Comparison of ENCODE assay signal across 7 mouse cellular contexts in the genomic region with DNA sequence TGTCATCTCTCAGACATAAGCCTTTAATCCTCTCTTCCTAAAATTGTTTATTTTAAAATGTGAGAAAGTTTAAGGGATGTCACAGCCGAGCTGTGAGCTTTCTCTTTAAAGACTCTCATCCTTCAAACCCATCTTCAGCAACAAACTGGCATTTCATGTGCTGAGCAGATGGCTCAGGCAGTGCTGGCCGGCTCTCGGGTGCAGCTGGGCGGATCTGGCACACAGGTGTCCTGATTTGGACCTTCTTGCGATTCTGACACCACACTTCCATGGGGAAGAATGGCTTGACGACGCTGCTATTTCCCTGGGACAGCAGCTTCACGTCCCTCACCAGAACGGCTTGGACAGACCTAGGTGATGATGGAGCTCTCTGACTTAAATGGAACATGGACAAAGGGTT. TPM values are rescaled to one million over a fixed set of nuclear protein-coding genes. Genes with fewer than 3 reads are reported as not detected.
DNase-seq lines count a peak whose midpoint lies in the region; ATAC-seq and TF ChIP-seq lines count a peak whose summit lies in the region.

No protein-coding gene starts in this region.

- H3K36me3 ChIP-seq in lung, postnatal 0 days (ENCODE audit: insufficient read depth, low read length): no peaks in the 10 kb centered on the region
- H3K36me3 ChIP-seq in stomach, embryonic 15.5 days: no peaks in the 10 kb centered on the region

- H3K27ac ChIP-seq in lung, postnatal 0 days (ENCODE audit: low read length): no peak overlapping the region
- no peak overlapping the region for H3K27ac ChIP-seq in stomach, embryonic 15.5 days

- no peaks in the 10 kb centered on the region for H3K9me3 ChIP-seq in lung, postnatal 0 days (ENCODE audit: low read length)
- H3K9me3 ChIP-seq in stomach, embryonic 15.5 days: no peaks in the 10 kb centered on the region

- H3K4me2 ChIP-seq in lung, postnatal 0 days (replicated peaks; ENCODE audit: low read depth, low read length): peak overlapping the region; percentile 51
- H3K4me2 ChIP-seq in stomach, embryonic 15.5 days: peak overlapping the region; percentile 32

- peaks cover 6% of the 10 kb centered on the region; the same call in 1 of the 2 replicates for H3K4me1 ChIP-seq in lung, postnatal 0 days (ENCODE audit: insufficient read depth, low read depth, low read length)
- no peaks in the 10 kb centered on the region for H3K4me1 ChIP-seq in stomach, embryonic 15.5 days

- TF ChIP-seq CTCF in lung, postnatal 0 days (IDR thresholded peaks at IDR 0.05): no peak

- DNase-seq in lung, postnatal 0 days (ENCODE audit: low spot score): no peak
- no peak for DNase-seq in lung, postnatal 4 days
- peak; percentile 5 for DNase-seq in embryo, embryonic 11 days
- DNase-seq in left cerebral cortex, adult 11 months (ENCODE audit: low spot score): peak; percentile 24
- no peak for DNase-seq in thymus, postnatal 36 days
- no peak for DNase-seq in spleen, postnatal 14 days (ENCODE audit: low spot score in 2 of 2)

- WGBS in lung, postnatal 0 days: 29% methylated on average over 9 of the region's 9 CpGs
- WGBS in stomach, embryonic 15.5 days: 29% methylated on average over 9 of the region's 9 CpGs

- no peak overlapping the region for H3K9ac ChIP-seq in lung, postnatal 0 days (replicated peaks; ENCODE audit: low read depth)
- H3K9ac ChIP-seq in stomach, embryonic 15.5 days: no peak overlapping the region

- TF ChIP-seq EP300 in lung, postnatal 0 days (IDR thresholded peaks at IDR 0.05): no peak

- H3K4me3 ChIP-seq in lung, postnatal 0 days (ENCODE audit: low read depth, low read length): peak overlapping the region; percentile 16; the same call in 1 of the 2 replicates
- no peak overlapping the region for H3K4me3 ChIP-seq in stomach, embryonic 15.5 days (replicated peaks)

- ATAC-seq in lung, postnatal 0 days: no peak; the same call in 1 of the 2 replicates
- ATAC-seq in stomach, embryonic 15.5 days (ENCODE audit: insufficient read depth, low FRiP score, low read depth): no peak

- H3K27me3 ChIP-seq in lung, postnatal 0 days (replicated peaks; ENCODE audit: insufficient read depth, low read length): no peaks in the 10 kb centered on the region
- H3K27me3 ChIP-seq in stomach, embryonic 15.5 days (replicated peaks): no peaks in the 10 kb centered on the region

RNA-seq across cellular contexts. Expression of a gene that starts 17.9 kb away (rescaled TPM):
- 1.5 and 2.1 TPM in 2 replicates for polyA plus RNA-seq in lung, postnatal 0 days (2015; fragmentation: Nextera tagmentation; extraction: Ambion mirVana)
- 9.8 and 10.3 TPM in 2 replicates for polyA plus RNA-seq in stomach, embryonic 15.5 days (2015; fragmentation: Nextera tagmentation; extraction: Ambion mirVana)

Comparison
In these comparisons a context has a peak if more than half of its experiments do, and no peak if none do; other contexts are left out.
1. DNase-seq: peak in embryo, embryonic 11 days (single experiment) and left cerebral cortex, adult 11 months (single experiment); none in lung, postnatal 0 days (single experiment), lung, postnatal 4 days (0 of 2), thymus, postnatal 36 days (0 of 2) and spleen, postnatal 14 days (0 of 2).